In genomic region chr12:31444827-31445226, GRCm38 (mm10) we compare ENCODE assay signal across 15 mouse cellular contexts. TPM values are rescaled to one million over a fixed set of nuclear protein-coding genes. Genes with fewer than 3 reads are reported as not detected.
DNase-seq lines count a peak whose midpoint lies in the region; ATAC-seq and TF ChIP-seq lines count a peak whose summit lies in the region.
"Had no signal": no experiment of that assay in that cellular context is flagged by ENCODE, and none has a peak within 500 bp of the region (broad histone marks: within the 10 kb centered on the region; RNA-seq: fewer than 3 reads in every experiment).

No protein-coding gene starts in this region.

- POLR2A ChIA-PET in Patski (lab: Charles Lee) = no interaction called here

- ATAC-seq in Patski = no peak
- ATAC-seq: inflammation-experienced regulatory T-cells, adult 6 months had no signal

- in situ Hi-C loops in Patski (cut with MboI; ENCODE audit: low pct_unique_long_range_greater_than_20kb) = no loop called here

- H3K27me3 ChIP-seq in Patski = peaks cover 49% of the 10 kb centered on the region
- H3K27me3 ChIP-seq: limb, embryonic 15.5 days had no signal

- TF ChIP-seq CTCF in Patski (IDR thresholded peaks at IDR 0.05) = no peak

- CTCF ChIA-PET in Patski (lab: Charles Lee) = no interaction called here

- intact Hi-C loops in left cerebral cortex, postnatal 10 days (cut with DNase I) = no loop called here

- peak; percentile 18 to 19 for DNase-seq in cerebellum, postnatal 10 days
- DNase-seq in cerebellum, adult 8-10 months = no peak
- peak; percentile 3 for DNase-seq in kidney, adult 9 months
- DNase-seq in kidney, adult 11 months = no peak
- peak; percentile 34 for DNase-seq in Patski (ENCODE audit: low read depth, low spot score)
- peak; percentile 56 for DNase-seq in lung, postnatal 10 days
- no peak for DNase-seq in left cerebral cortex, postnatal 10 days (ENCODE audit: extremely low spot score in 1 of 2, low spot score in 2 of 2)
- no peak for DNase-seq in urinary bladder, adult 2 months (ENCODE audit: low spot score)
- DNase-seq: B cell, adult 2 months had no signal

RNA-seq across cellular contexts. Expression of gene Slc26a3, which starts 54.2 kb away (rescaled TPM):
- not detected for polyA plus RNA-seq in Patski (2021)
- under 1 TPM; 0.11 to 0.20 TPM for total RNA-seq in left cerebral cortex, postnatal 10 days (2021)
- 0.34 and 0.80 TPM in 2 replicates for polyA plus RNA-seq in urinary bladder, adult 2 months (2012; rRNA removed)
- total RNA-seq: common myeloid progenitor, adult 5-6 weeks; gastrocnemius, adult 8-10 months; megakaryocyte-erythroid progenitor cell, adult 5-6 weeks had no signal
- polyA plus RNA-seq: G1E; inflammation-experienced regulatory T-cells, adult 6 months had no signal

RNA-seq across cellular contexts. Expression of gene Cbll1, which starts 54.6 kb away (rescaled TPM):
- 13.2 TPM for polyA plus RNA-seq in Patski (2021)
- total RNA-seq in left cerebral cortex, postnatal 10 days (2021) = 10 to 100 TPM; 22.5 to 22.6 TPM
- 6.2 and 9.9 TPM in 2 replicates for polyA plus RNA-seq in urinary bladder, adult 2 months (2012; rRNA removed)

Comparison
In these comparisons a context has a peak if more than half of its experiments do, and no peak if none do; other contexts are left out.
1. DNase-seq: peak in cerebellum, postnatal 10 days (2 of 2), kidney, adult 9 months (single experiment), Patski (single experiment) and lung, postnatal 10 days (single experiment); none in cerebellum, adult 8-10 months (single experiment), kidney, adult 11 months (single experiment), left cerebral cortex, postnatal 10 days (0 of 2) and urinary bladder, adult 2 months (single experiment).